Mouse (Mus musculus): ENCODE results near the gene Zfp148.

GRCm38 (mm10) chr16:33370836-33371235 lies 9.8 kb upstream of the Zfp148 start:
- TF ChIP-seq MAFK (IDR thresholded peaks at IDR 0.05; ENCODE audit: insufficient read depth, low read depth, low read length): no peak
- no peak for TF ChIP-seq HCFC1 (IDR thresholded peaks at IDR 0.05; ENCODE audit: borderline replicate concordance, insufficient read depth, low read length)
- no peak for TF ChIP-seq CHD2 (IDR thresholded peaks at IDR 0.05; ENCODE audit: low read depth, low read length)
- TF ChIP-seq ZNF384 (IDR thresholded peaks at IDR 0.05; ENCODE audit: low read depth, low read length): no peak
- TF ChIP-seq ZC3H11A (IDR thresholded peaks at IDR 0.05; ENCODE audit: borderline replicate concordance, low read depth, low read length): no peak

Data from ES-E14 (cell line).